Mouse (Mus musculus): ENCODE data around the gene Adss.

DNA sequence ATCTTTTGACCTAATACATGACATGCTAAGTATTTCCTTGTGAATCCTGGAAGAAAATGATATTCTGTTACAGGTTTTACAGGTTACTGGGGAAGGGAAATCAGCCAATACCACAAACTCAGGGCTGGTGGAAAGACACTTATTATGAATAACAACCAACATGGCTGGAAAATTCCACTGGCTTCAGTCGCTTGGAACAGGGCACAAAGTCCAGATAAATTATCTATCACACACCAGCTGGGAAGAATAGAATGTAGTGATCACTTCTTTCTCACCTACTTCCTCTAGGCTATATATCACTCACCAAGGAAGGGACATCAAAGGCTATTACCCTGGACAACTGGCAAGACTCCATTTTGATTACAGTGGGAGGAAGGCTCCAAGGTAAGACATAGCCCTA lies 55.6 kb downstream of the Adss start:
- TF ChIP-seq CHD2 (IDR thresholded peaks at IDR 0.05; ENCODE audit: low read length), result no peak
- TF ChIP-seq USF1 (IDR thresholded peaks at IDR 0.05; ENCODE audit: low read depth, low read length), result no peak
- TF ChIP-seq EP300 (IDR thresholded peaks at IDR 0.05; ENCODE audit: low read depth in 1 of 2, low read length in 2 of 2), result no peak

Measured in MEL (cell line).